Mouse (Mus musculus) forebrain, postnatal 0 days (tissue): ENCODE results near the gene C1qtnf5. TPM values are rescaled to one million over a fixed set of nuclear protein-coding genes. Genes with fewer than 3 reads are reported as not detected.

ENCODE experiments used
- ATAC-seq: fragments of 200-750 bp; cut with Nextera tagmentation; 2 replicates; pipeline ENCODE4 v1.8.0; 2017; ENCODE audit warnings: mild to moderate bottlenecking, moderate library complexity
- DNase-seq: peaks from one replicate; pipeline ENCODE4 v3.0.0-alpha.2; 2015
- H3K27ac ChIP-seq: fragments of 300-500 bp; sonication (generic); 2 replicates; pipeline ENCODE4 v1.5.1; 2014; ENCODE audit warnings: low read depth, mild to moderate bottlenecking, antibody characterized with exemption, low read length, moderate library complexity, mixed read lengths
- H3K27me3 ChIP-seq: fragments of 300-500 bp; sonication (generic); 2 replicates; pipeline ENCODE4 v1.6.1; 2014; ENCODE audit warnings: mild to moderate bottlenecking, low read length, mixed read lengths; ENCODE audit not compliant: insufficient read depth
- H3K36me3 ChIP-seq: fragments of 300-500 bp; sonication (generic); 2 replicates; pipeline ENCODE4 v1.6.1; 2014; ENCODE audit warnings: mild to moderate bottlenecking, moderate library complexity; ENCODE audit not compliant: insufficient read depth
- H3K4me1 ChIP-seq: fragments of 300-500 bp; sonication (generic); 2 replicates; pipeline ENCODE4 v1.6.1; 2014; ENCODE audit warnings: antibody characterized with exemption; ENCODE audit not compliant: insufficient read depth
- H3K4me2 ChIP-seq: fragments of 300-500 bp; sonication (generic); 2 replicates; pipeline ENCODE4 v1.6.1; 2014; ENCODE audit warnings: low read depth, mild to moderate bottlenecking, moderate library complexity
- H3K4me3 ChIP-seq: fragments of 300-500 bp; sonication (generic); 2 replicates; pipeline ENCODE4 v1.5.1; 2014; ENCODE audit warnings: low read depth, low read length, mixed read lengths
- H3K9ac ChIP-seq: fragments of 300-500 bp; sonication (generic); 2 replicates; pipeline ENCODE4 v1.6.1; 2014; ENCODE audit warnings: mild to moderate bottlenecking
- H3K9me3 ChIP-seq: fragments of 300-500 bp; sonication (generic); 2 replicates; pipeline ENCODE4 v1.6.1; 2016; ENCODE audit warnings: low read length
- CTCF ChIP-seq: sonication (generic); IDR thresholded peaks from 2 replicates; pipeline ENCODE4 v1.5.1; 2016; ENCODE audit warnings: antibody characterized with exemption, control low read depth, low read depth
- WGBS: fragments of 180-500 bp; shearing (Covaris S2); extraction: QIAGEN DNeasy Blood & Tissue Kit; methylation state at CpG from one replicate; pipeline ENCODE4 v1.1.7; 2014; 5-methylcytosine and 5-hydroxymethylcytosine counted together
- polyA plus RNA-seq: library from polyadenylated mRNA; unstranded; fragments of >200 nt; fragmentation: Nextera tagmentation; extraction: Ambion mirVana; gene quantifications from 2 replicates; pipeline ENCODE4 v1.2.1, GENCODE M21; 2015
- total RNA-seq: library from RNA; depleted of rRNA; stranded (reverse); fragments of >200 nt; gene quantifications from 2 replicates; pipeline ENCODE4 v1.2.3, GENCODE M21; 2014; rRNA removed

Gene C1qtnf5
- total and polyA plus RNA-seq, 2 experiments from 2014 or later, result 8.7 to 18.4 TPM

DNA sequence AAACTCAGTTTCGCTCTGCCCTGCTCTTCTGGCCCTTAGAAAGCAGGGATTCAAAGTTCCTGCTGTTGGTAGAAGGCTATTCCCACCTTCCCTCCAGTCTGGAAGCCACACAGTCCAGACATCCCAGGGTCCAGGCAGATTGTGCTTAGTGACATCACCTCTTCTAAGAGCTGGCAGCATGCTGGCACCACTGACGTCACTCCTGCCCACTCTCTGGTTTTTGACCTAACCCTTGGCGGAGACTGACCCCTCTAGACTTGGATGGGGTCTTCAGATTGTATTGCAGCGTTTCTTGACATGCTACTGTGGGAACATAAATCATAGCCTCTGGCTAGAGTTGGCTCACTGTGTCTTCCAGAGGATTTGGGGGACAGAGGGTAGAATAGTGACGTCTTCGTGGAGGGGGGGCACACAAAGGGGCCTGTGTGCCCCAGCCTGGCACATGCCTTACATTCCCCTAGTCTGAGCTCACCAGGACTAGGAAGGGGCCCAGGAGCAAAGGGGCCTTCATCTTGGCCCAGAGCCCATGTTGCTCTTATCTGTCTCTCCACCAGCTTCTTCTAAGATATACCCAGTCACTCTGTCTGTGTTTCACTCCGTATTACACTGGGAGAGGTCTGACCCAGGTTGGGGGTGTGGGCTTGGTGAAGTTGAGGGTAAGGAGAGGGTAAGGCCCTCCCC is 28.8 kb downstream of the C1qtnf5 start:
- no peaks in the 10 kb centered on the region for H3K9me3 ChIP-seq
- H3K27ac ChIP-seq, result no peak overlapping the region
- H3K36me3 ChIP-seq, result no peaks in the 10 kb centered on the region
- H3K4me2 ChIP-seq, result peak overlapping the region; percentile 86
- no peak overlapping the region for H3K9ac ChIP-seq
- ATAC-seq (no peak), DNase-seq (no peak)
- no peak overlapping the region for H3K4me3 ChIP-seq
- H3K27me3 ChIP-seq, result peaks cover 22% of the 10 kb centered on the region
- no peak for TF ChIP-seq CTCF
- 42% methylated on average over 7 of the region's 7 CpGs for WGBS
- H3K4me1 ChIP-seq, result peaks cover 8% of the 10 kb centered on the region; the same call in 1 of the 2 replicates

- Histone ChIP-seq H3K27ac (no peak overlapping the region), H3K4me3 (no peak overlapping the region), H3K36me3 (0 out of 2 replicates have a peak, but pooled peaks cover 3% of the 10 kb centered on the region), H3K4me2 (no peak overlapping the region), H3K4me1 (peaks cover 8% of the 10 kb centered on the region; the same call in 1 of the 2 replicates), H3K9ac (no peak overlapping the region), H3K27me3 (peaks cover 16% of the 10 kb centered on the region), H3K9me3 (no peaks in the 10 kb centered on the region)
- TF ChIP-seq CTCF, result no peak
- 67% methylated on average over 4 of the region's 4 CpGs for WGBS
- ATAC-seq (no peak), DNase-seq (no peak)
Measured at GRCm38 (mm10) chr9:44137846-44138245, 30.8 kb downstream of the C1qtnf5 start.

DNA sequence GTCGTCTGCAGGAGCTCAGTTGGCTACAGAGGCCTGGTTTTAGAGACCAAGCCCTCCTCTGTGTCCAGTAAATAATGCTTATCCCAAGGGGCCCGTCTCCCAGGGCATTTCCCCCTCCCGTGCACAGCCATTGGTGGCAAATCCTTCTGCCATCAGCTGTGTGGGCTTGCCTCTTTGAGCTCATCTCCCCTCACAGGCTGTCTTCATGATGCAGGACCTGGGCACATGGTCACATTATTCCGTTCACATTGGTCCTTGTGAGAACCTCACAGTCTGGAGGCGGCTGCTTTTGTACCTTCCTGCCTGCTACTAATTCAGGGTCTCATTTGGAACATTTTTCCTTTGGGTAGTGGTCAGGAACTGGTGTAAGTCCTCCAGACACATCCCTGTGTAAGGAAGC is 34.9 kb downstream of the C1qtnf5 start:
- Histone ChIP-seq H3K27me3 (no peaks in the 10 kb centered on the region), H3K9ac (no peak overlapping the region), H3K4me1 (no peaks in the 10 kb centered on the region), H3K9me3 (no peaks in the 10 kb centered on the region), H3K4me3 (no peak overlapping the region), H3K4me2 (no peak overlapping the region), H3K36me3 (peaks cover 23% of the 10 kb centered on the region), H3K27ac (no peak overlapping the region)
- TF ChIP-seq CTCF, result no peak
- DNase-seq, result no peak
- whole genome bisulfite sequencing, result 63% methylated on average over 5 of the region's 5 CpGs
- ATAC-seq, result no peak

GRCm38 (mm10) chr9:44143421-44143820 is 36.4 kb downstream of the C1qtnf5 start:
- WGBS, result 61% methylated on average over 5 of the region's 5 CpGs
- no peak for TF ChIP-seq CTCF
- H3K4me2 ChIP-seq, result no peak overlapping the region
- no peak for DNase-seq
- no peak overlapping the region for H3K9ac ChIP-seq
- peaks cover 23% of the 10 kb centered on the region for H3K36me3 ChIP-seq
- no peaks in the 10 kb centered on the region for H3K27me3 ChIP-seq
- H3K4me1 ChIP-seq, result no peaks in the 10 kb centered on the region
- no peaks in the 10 kb centered on the region for H3K9me3 ChIP-seq
- no peak for ATAC-seq
- no peak overlapping the region for H3K27ac ChIP-seq
- no peak overlapping the region for H3K4me3 ChIP-seq

- Histone ChIP-seq H3K36me3 (peaks cover 24% of the 10 kb centered on the region), H3K4me1 (no peaks in the 10 kb centered on the region), H3K4me2 (no peak overlapping the region), H3K4me3 (no peak overlapping the region), H3K9ac (no peak overlapping the region), H3K9me3 (no peaks in the 10 kb centered on the region), H3K27ac (no peak overlapping the region), H3K27me3 (no peaks in the 10 kb centered on the region)
- TF ChIP-seq CTCF, result peak; percentile 23; the same call in 1 of the 2 replicates
- peak; percentile 64; the same call in 1 of the 2 replicates for ATAC-seq
- whole genome bisulfite sequencing, result 24% methylated on average over 6 of the region's 8 CpGs
- no peak for DNase-seq
Measured at GRCm38 (mm10) chr9:44144023-44144717, 37.1 kb downstream of the C1qtnf5 start.

- TF ChIP-seq CTCF, result no peak
- no peak for DNase-seq
- H3K36me3 ChIP-seq, result peaks cover 29% of the 10 kb centered on the region
Measured at GRCm38 (mm10) chr9:44144718-44145060, 37.6 kb downstream of the C1qtnf5 start.

GRCm38 (mm10) chr9:44147290-44147689 is 40.2 kb downstream of the C1qtnf5 start:
- DNase-seq, result peak; percentile 19
- WGBS, result 52% methylated on average over 3 of the region's 3 CpGs
- Histone ChIP-seq H3K36me3 (peaks cover 39% of the 10 kb centered on the region), H3K9me3 (no peaks in the 10 kb centered on the region), H3K27ac (no peak overlapping the region), H3K4me1 (no peaks in the 10 kb centered on the region), H3K4me2 (no peak overlapping the region), H3K27me3 (no peaks in the 10 kb centered on the region), H3K4me3 (no peak overlapping the region), H3K9ac (no peak overlapping the region)
- ATAC-seq, result no peak
- peak; percentile 57 for TF ChIP-seq CTCF

More at GRCm38 (mm10) chr9:44144718-44145060, 37.6 kb downstream of the C1qtnf5 start:
- H3K4me1 ChIP-seq, result no peaks in the 10 kb centered on the region
- no peak overlapping the region for H3K9ac ChIP-seq
- no peaks in the 10 kb centered on the region for H3K9me3 ChIP-seq
- no peak overlapping the region for H3K4me3 ChIP-seq
- no peaks in the 10 kb centered on the region for H3K27me3 ChIP-seq
- no peak overlapping the region for H3K4me2 ChIP-seq
- no peak overlapping the region for H3K27ac ChIP-seq
- no peak for ATAC-seq

Other genes with a start within 250 kb of the C1qtnf5 start
- gene Thy1, start 63.9 kb upstream of the C1qtnf5 start, total RNA-seq, result 31.6 and 37.6 TPM in 2 replicates
- 18.4 and 23.2 TPM in 2 replicates for gene Thy1, start 63.9 kb upstream of the C1qtnf5 start, polyA plus RNA-seq
- gene Usp2, start 40.2 kb upstream of the C1qtnf5 start, total RNA-seq, result 10.5 and 16.6 TPM in 2 replicates
- 14.9 and 20.2 TPM in 2 replicates for gene Usp2, start 40.2 kb upstream of the C1qtnf5 start, polyA plus RNA-seq
- 0.67 and 1.2 TPM in 2 replicates for gene Mfrp, start 5.5 kb upstream of the C1qtnf5 start, total RNA-seq
- gene Mfrp, start 5.5 kb upstream of the C1qtnf5 start, polyA plus RNA-seq, result 0.08 and 0.13 TPM in 2 replicates
- 0.81 TPM in 1 of 2 replicates, not detected in the other for gene Gm49380, start 6.3 kb downstream of the C1qtnf5 start, total RNA-seq
- gene Gm49380, start 6.3 kb downstream of the C1qtnf5 start, polyA plus RNA-seq, result 0.11 TPM in 1 of 2 replicates, not detected in the other
- 11.0 and 16.0 TPM in 2 replicates for gene Rnf26, start 6.3 kb downstream of the C1qtnf5 start, total RNA-seq
- gene Rnf26, start 6.3 kb downstream of the C1qtnf5 start, polyA plus RNA-seq, result 36.8 and 38.8 TPM in 2 replicates
- 12.2 and 21.1 TPM in 2 replicates for gene Mcam, start 27.2 kb downstream of the C1qtnf5 start, total RNA-seq
- 5.0 and 6.0 TPM in 2 replicates for gene Mcam, start 27.2 kb downstream of the C1qtnf5 start, polyA plus RNA-seq
- 16.0 and 24.4 TPM in 2 replicates for gene Cbl, start 126.8 kb downstream of the C1qtnf5 start, total RNA-seq
- gene Cbl, start 126.8 kb downstream of the C1qtnf5 start, polyA plus RNA-seq, result 6.8 and 14.4 TPM in 2 replicates
- 3.5 and 7.8 TPM in 2 replicates for gene Ccdc153, start 133.4 kb downstream of the C1qtnf5 start, total RNA-seq
- gene Ccdc153, start 133.4 kb downstream of the C1qtnf5 start, polyA plus RNA-seq, result 5.0 and 7.0 TPM in 2 replicates
- gene Pdzd3, start 144.2 kb downstream of the C1qtnf5 start, total RNA-seq, result 0.33 and 1.0 TPM in 2 replicates
- gene Pdzd3, start 144.2 kb downstream of the C1qtnf5 start, polyA plus RNA-seq, result 0.43 and 1.0 TPM in 2 replicates
- 5.8 and 5.9 TPM in 2 replicates for gene Nlrx1, start 161.4 kb downstream of the C1qtnf5 start, total RNA-seq
- 5.7 and 7.1 TPM in 2 replicates for gene Nlrx1, start 161.4 kb downstream of the C1qtnf5 start, polyA plus RNA-seq
- 30.6 and 45.2 TPM in 2 replicates for gene Abcg4, start 181.4 kb downstream of the C1qtnf5 start, total RNA-seq
- gene Abcg4, start 181.4 kb downstream of the C1qtnf5 start, polyA plus RNA-seq, result 15.2 and 20.4 TPM in 2 replicates
- gene Hinfp, start 198.4 kb downstream of the C1qtnf5 start, total RNA-seq, result 24.4 and 29.5 TPM in 2 replicates
- gene Hinfp, start 198.4 kb downstream of the C1qtnf5 start, polyA plus RNA-seq, result 10.7 and 14.2 TPM in 2 replicates
- gene C2cd2l, start 213.0 kb downstream of the C1qtnf5 start, total RNA-seq, result 42.9 and 54.2 TPM in 2 replicates
- 26.2 and 33.2 TPM in 2 replicates for gene C2cd2l, start 213.0 kb downstream of the C1qtnf5 start, polyA plus RNA-seq
- 17.7 and 18.3 TPM in 2 replicates for gene Dpagt1, start 218.8 kb downstream of the C1qtnf5 start, total RNA-seq
- gene Dpagt1, start 218.8 kb downstream of the C1qtnf5 start, polyA plus RNA-seq, result 30.1 and 30.6 TPM in 2 replicates
- gene H2afx, start 227.4 kb downstream of the C1qtnf5 start, total RNA-seq, result 97.8 and 109 TPM in 2 replicates
- gene H2afx, start 227.4 kb downstream of the C1qtnf5 start, polyA plus RNA-seq, result 143 and 149 TPM in 2 replicates
- 38.1 and 38.6 TPM in 2 replicates for gene Hmbs, start 237.0 kb downstream of the C1qtnf5 start, total RNA-seq
- gene Hmbs, start 237.0 kb downstream of the C1qtnf5 start, polyA plus RNA-seq, result 53.3 and 55.0 TPM in 2 replicates